Mouse (Mus musculus) spleen, adult 12 weeks (tissue): ENCODE data around the gene Gnb3.
A peak's percentile ranks its signal among the peaks of the same experiment; 100 is the strongest.
"Not testable (repeated sequence)": the region's sequence is repeated elsewhere in the genome, so short reads cannot be mapped to it uniquely, and the experiment has no call there.

ENCODE experiments used
- DNase-seq: peaks from one replicate; pipeline ENCODE4 v3.0.0; 2022; ENCODE audit warnings: low spot score

The Gnb3 gene

GRCm38 (mm10) chr6:124857840-124858530 is 17.9 kb upstream of the Gnb3 start:
- DNase-seq = no peak

GRCm38 (mm10) chr6:124856916-124857839 is 17.1 kb upstream of the Gnb3 start, which contains the start of gene P3h3:
Gene P3h3, minus strand, starts transcription at chr6:124857752.
- peak; percentile 35 for DNase-seq

- no peak for DNase-seq
Observed at GRCm38 (mm10) chr6:124856321-124856720, 16.2 kb upstream of the Gnb3 start.

- no peak for DNase-seq
Observed at GRCm38 (mm10) chr6:124854647-124855046, 14.6 kb upstream of the Gnb3 start.

DNA sequence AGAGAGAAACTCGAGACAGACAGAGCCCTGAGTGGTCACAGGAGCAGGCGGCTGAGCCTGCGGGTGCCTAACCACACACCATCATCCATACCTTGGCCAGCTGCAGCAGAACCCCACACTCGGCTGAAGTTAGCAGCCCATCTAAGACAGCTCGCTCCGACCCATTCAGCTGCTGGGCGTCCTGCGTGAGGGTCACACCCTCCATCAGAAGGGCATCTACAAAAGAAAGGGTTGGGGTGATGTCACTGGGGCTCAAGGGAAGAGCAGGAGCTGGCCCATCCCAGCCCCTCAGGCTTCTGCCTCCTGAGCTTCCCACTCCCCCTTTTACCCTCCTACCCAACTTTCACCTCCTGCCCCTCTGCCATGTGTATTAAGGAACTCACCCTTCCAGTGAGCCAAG is 10.5 kb upstream of the Gnb3 start:
- no peak for DNase-seq

- peak; percentile 79 for DNase-seq
Observed at GRCm38 (mm10) chr6:124847305-124847704, 7.2 kb upstream of the Gnb3 start.

GRCm38 (mm10) chr6:124839805-124840204 is 270 bp downstream of the Gnb3 start:
- DNase-seq = no peak

- no peak for DNase-seq
Observed at GRCm38 (mm10) chr6:124836411-124836810, 3.7 kb downstream of the Gnb3 start.

- no peak for DNase-seq
Observed at GRCm38 (mm10) chr6:124835531-124835930, 4.5 kb downstream of the Gnb3 start.

GRCm38 (mm10) chr6:124834512-124835081 is 5.5 kb downstream of the Gnb3 start:
- no peak for DNase-seq

DNA sequence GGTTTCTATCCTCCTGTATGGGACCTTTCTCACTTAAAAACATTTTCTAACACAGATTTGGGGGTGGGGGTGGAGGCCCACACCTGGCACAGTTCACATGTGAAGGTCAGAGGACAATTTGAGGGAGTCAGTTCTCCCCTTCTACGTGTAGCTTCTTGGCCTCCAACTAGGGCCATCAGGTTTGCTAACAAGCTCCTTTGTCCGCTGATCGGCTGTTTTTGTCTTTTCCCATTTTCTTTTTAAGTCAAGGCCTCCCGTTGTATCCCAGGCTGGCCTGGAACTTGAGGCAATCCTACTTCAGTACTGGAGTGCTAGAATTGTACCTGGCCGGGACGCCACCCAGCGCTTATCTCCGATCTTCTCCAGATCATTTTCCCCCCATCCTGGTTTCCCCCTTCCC is 8.4 kb downstream of the Gnb3 start:
- DNase-seq = no peak

- DNase-seq = not testable (repeated sequence)
Observed at GRCm38 (mm10) chr6:124831199-124831598, 8.9 kb downstream of the Gnb3 start.

GRCm38 (mm10) chr6:124829799-124830700 is 10.0 kb downstream of the Gnb3 start:
- peak; percentile 88 for DNase-seq

DNA sequence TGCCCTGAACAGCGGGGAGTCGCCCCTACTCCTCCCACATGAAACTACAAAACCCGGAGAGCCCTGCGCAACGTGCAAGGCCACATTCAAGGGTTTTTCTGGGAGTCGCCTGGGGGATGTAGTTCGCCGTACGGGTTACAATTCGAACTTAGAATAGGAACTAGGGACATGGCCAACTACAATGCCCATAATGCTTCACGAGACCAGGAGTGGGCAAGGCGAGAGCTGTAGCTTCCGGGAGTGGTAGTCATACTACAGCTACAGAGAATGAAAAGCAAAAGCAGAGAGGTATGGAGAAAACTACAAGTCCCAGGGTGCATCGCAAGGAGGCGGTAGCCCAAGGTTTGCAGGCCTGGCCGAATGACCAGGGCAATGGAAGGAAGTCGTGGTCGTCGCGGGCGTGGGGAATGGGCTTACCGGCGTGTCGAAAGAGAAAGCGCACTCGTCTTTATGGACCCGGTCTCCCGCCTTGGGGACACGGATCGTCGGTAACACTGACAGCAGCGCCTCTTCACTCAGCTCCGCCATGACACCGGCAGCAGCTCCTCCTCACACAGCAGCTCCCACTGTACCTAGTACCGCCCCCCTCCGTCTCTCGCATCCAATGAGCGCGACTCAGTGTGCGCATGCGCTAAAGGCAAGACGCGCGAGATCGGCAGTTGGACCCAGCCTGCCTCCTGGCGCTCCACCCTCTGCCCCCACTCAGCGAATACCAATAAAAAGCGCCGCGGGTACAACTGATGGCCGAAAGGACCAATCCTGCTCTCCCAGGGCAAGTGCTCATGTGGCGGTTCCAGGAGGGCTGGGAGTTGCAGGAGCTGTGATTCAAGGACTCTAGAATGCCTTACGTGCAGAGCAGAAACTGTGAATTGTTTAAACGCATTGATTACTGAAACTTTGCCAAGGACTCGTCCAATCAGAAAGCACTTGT is 10.9 kb downstream of the Gnb3 start, which contains the start of the genes Usp5 and Cdca3:
Gene Usp5, minus strand, starts transcription at position 617 of the 931 bp plus-strand sequence.
Gene Cdca3, plus strand, starts transcription at position 680 of the 931 bp plus-strand sequence.
- DNase-seq = peak; percentile 98

DNA sequence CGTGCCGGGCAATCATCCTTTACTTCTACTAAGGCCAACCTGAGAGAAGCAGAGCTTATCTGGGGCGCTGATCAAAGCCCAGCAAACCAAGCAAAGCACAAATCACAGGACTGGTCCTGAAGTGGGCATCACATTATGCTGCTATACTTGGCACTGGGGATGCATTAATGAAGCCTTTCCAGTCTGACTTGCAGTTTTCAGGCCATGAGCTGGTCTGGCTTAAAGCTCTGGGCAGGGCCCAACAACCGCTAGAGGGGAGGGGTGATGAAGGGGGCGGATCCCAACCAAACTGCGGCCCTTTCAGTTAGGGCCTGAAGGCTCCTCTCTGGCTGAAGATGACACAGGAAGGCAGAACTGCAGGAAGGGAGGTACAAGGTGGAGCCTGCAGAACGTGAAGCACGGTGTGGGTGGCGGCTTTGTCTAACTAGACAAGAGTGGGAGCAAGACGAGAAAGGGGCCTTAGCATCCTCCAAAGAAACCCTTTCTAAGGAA is 11.9 kb downstream of the Gnb3 start:
- no peak for DNase-seq

GRCm38 (mm10) chr6:124822049-124822448 is 18.0 kb downstream of the Gnb3 start:
- no peak for DNase-seq

- DNase-seq = no peak
Observed at GRCm38 (mm10) chr6:124820891-124821290, 19.2 kb downstream of the Gnb3 start.

DNA sequence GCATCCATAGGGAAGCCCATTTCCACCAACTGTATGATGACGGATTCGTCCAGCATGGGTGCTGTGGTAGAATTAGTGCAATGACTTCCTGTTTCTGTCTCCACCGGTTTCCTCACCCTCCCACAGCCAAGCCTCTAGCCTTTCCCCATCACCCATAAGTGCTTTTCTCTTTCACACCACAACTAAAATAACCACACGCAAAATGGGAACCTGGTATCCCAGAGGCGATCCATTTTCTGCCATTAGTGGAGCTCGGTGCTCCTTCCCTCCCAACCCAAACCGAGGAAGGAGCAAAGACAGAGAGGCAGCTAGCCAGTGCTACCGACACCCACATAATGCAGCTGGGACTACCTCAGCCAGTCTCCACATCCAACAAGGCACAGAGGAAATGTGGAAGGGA is 22.1 kb downstream of the Gnb3 start:
- DNase-seq = no peak

GRCm38 (mm10) chr6:124817563-124817962 is 22.5 kb downstream of the Gnb3 start:
- no peak for DNase-seq

GRCm38 (mm10) chr6:124817125-124817524 is 22.9 kb downstream of the Gnb3 start:
- no peak for DNase-seq
